Mouse (Mus musculus) right cerebral cortex, postnatal 10 days (tissue): ENCODE results near the gene Fam83g.

Experiments used
- DNase-seq, 2 experiments: peaks; one replicate each; pipeline ENCODE4 v3.0.0; 2021; ENCODE audit warnings: low spot score in 2 of 2

Fam83g gene

DNA sequence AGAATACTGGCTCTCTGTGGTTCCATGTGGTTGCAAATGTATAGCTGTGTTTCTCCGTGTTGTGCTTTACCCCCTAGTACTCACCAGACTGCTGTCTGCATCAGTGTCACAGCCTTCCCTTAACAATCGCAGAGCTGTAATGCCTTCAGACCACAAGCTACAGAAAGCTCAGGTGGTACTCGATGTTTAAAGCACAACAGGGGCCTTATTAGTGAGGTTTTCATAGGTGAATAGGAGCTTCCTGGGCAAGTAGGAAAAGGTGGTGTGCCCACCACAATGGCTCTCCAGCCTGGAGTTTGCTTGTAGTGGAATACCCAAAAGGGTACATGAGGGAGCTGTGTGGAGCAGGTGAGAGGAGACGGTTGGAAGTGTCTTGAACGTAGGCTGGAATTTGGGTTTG, 31.7 kb upstream of the Fam83g start:
- no peak for DNase-seq

DNA sequence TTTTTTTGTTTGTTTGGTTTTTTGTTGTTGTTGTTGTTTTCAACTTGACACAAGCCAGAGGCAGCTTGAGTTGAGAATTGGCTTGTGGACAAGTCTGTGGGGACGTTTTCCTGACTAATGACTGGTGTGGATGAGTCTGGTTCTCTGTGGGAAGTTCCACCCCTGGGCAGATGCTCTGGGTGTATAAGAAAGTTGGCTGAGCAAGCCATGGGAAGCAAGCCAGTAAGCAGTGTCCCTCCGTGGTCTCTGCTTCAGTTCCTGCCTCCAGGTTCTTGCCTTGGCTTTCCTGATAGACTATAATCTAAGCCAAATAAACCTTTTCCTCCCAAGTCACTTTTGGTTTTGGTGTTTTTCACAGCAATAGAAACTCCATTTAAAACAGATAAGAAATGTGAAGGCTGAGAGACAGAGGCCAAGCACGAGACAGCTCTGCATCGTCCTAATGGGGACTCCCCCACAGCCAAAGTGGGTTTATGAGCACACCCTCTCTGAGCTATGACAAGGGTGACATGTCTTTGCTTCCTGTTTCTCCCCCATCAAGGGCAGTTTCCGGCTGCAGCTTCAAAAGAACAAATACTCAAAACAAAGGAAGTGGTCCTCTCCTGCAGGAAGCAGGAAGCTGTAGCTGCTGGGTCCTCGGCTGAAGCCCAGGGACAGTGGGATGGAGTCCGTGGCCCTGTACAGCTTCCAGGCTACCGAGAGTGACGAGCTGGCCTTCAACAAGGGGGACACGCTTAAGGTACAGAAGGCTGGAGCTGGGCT, 31.0 kb upstream of the Fam83g start, which contains the start of gene Grap:
Gene Grap (plus strand): TSS at position 580 of the 762 bp plus-strand sequence.
- DNase-seq: no peak

DNA sequence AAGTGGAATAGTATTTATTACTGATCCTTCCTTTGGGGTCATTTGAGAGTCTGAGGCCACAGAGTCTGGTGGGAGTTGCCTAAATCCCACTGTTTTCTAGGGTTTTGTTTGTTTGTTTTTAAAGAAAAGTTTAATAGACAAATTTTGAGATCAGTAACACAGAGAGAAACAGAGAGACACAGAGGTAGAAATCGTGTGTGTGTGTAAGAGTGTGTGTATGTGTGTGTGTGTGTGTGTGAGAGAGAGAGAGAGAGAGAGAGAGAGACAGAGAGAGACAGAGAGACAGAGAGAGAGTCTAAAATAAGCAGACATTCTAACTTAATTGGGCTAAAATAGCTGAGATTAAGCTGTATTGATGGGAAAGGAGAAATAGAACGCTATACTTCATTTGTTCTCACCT, 30.3 kb upstream of the Fam83g start:
- DNase-seq: no peak

- no peak for DNase-seq
Observed at GRCm38 (mm10) chr11:61654786-61655311, 29.0 kb upstream of the Fam83g start.

- no peak for DNase-seq
Observed at GRCm38 (mm10) chr11:61655649-61656048, 28.2 kb upstream of the Fam83g start.

DNA sequence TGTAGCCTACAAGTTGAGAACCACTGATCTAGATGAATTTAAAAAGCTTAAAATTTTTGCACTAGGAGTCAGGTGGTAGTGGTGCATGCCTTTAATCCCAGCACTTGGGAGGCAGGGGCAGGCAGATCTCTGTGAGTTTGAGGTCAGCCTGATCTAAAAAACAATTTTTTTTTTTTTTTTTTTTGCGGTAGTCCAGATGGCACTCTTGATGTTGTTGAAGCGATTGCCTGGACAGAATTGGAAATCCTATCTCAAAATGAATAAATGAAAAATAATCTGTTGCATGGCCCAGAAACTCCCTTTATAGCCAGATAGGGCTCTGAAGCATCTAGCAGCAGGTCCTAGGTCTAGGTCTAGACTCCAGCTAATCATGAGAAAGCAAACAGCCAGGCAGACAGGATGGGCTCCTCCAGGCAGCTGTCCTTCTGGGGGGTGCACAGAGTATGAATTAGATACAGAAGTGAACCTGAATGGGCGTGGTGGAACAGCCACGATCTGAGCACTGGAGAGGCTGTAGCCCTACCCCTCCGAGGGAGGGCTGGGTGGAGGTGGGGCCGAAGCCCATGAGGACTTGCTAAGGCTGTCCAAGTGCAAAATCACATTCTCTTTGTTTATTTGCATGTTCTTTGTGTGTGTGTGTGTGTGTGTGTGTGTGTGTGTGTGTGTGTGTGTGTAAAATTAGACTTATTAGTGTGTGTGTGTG, 27.6 kb upstream of the Fam83g start:
- DNase-seq: no peak

- no peak for DNase-seq
Observed at GRCm38 (mm10) chr11:61657432-61657831, 26.5 kb upstream of the Fam83g start.

DNA sequence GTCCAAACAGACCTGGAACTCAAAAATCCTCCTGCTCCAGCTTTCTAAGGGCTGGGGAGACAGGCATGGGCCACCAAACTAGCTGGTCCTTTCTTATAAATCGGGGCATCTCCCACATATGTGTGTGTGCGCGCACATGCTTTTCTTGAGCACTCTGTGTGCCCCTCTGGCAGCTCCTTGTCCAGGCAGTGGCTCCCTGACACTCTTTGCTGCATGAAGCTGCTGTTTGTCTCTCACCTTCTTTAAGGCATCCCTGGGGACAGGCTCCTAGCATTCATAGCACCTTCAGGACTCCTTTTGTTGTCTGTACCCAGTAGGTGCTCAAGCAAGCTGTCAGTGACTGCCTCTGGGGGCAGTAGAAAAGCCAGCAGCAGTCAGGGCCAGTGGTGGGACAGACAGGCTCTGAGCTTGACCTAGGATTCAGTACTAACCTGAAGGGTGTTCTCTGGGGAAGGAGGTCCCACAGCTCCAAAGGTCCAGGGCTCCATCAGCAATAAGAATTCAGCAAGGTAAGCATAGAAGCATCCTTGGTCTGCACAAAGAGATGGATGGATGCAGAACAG, 25.4 kb upstream of the Fam83g start:
- DNase-seq: no peak

DNA sequence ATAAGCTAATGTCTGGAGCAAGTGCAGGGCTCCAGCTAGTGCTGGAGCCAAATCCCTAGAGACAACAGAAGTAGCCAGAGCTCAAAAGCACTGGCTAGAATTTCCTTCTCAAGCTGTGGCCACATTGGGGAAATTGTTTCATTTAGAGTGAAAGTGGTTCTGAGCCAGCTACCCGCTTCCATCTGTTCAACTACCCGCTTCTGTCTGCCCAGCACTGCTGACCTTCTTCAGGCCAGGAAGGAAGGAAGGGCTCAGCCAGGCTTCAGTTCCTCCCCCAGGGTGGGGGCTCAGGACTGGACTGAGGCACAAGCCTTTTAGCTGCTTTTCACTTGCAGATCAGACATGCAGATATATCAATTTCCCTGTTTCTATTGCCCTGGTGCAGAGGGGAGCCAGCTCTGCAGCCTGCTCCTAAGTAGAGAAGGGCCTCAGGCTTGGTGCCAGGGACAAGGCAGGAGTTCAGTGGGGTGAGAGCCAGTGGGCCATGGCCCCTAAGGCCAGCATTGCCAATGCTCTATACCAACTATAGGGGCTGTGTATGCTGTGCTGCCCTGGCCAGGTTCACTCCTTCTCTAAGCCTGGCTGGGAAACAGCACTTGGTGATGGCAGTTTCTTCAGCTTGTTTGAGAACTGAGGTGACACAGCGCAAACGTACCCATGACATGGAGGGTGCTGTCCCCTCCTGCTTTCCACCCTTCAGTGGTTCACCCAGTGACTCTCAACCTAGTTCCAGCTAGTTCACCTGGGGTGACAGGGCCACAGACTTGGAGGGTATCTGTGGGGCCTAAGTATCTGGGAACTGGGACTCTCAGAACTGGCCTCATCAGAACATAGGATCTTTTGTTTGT, 24.7 kb upstream of the Fam83g start:
- peak; percentile 58 for DNase-seq

DNA sequence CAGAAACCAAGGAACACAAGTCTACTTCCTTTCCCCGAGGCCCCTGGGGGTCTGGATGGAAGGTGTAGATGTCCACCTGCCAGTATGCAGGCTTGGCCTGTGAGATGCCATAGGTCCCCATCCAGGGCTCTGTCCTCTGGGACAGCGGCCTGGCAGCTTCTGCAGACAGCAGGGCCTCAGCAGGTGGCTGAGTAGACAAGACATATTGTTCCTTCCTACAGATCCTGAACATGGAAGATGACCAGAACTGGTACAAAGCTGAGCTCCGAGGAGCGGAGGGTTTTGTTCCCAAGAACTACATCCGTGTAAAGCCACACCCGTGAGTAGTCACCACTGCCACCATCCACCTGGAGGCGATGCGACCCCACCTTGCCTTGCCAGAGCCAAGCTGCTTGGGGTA, 23.9 kb upstream of the Fam83g start:
- DNase-seq: no peak

DNA sequence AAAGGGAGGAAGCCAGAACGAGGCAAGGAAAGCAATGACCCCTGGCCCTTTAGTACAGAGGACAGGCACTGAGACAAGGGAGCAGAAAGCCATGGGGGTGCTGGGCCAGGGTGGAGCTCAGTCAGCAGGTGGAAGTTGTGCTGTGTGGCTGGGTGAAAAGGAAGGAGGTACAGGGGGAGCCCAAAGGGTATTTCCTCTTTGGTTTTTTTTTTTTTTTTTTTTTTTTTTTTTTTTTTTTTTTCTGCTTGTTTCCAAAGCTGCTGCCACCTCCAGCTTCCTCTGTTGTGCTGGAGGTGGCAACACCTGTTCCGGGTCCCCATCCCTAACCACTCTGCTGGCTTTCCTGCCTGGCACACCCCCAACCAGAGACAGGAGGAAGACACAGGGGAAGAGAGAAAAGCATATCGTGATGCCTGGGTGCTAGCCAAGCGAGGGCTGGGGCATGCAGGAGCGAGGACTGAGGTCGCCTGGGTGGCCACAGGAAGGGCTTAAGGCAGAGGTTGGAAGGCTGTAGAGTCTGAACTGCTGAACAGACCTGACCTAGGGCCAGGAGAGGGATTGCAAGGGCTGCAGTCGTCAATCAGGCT, 23.0 kb upstream of the Fam83g start:
- DNase-seq: no peak

GRCm38 (mm10) chr11:61662189-61662588, 21.7 kb upstream of the Fam83g start:
- no peak for DNase-seq

GRCm38 (mm10) chr11:61665401-61665800, 18.5 kb upstream of the Fam83g start:
- DNase-seq: no peak

GRCm38 (mm10) chr11:61665991-61666799, 17.7 kb upstream of the Fam83g start:
- peak; percentile 40 to 44 for DNase-seq

DNA sequence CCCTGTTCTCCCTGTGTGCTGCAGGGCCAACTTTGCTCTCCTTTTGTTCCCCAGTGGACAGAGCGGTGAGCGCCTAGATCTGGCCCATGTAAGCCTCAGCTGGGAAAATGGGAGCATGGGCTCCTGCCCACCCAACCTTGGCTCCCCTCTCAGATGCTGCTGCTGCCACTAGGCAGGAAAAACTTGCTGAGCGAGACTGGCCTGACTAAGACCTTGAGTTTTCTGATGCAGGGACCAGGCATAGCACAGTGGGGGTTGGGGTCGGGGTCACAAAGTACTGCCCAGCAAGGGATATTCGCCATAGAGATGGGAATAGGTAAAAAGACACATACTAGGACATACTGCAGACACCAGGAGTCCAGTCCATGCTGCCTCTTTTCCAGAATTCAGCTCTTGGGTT, 16.6 kb upstream of the Fam83g start:
- no peak for DNase-seq

DNA sequence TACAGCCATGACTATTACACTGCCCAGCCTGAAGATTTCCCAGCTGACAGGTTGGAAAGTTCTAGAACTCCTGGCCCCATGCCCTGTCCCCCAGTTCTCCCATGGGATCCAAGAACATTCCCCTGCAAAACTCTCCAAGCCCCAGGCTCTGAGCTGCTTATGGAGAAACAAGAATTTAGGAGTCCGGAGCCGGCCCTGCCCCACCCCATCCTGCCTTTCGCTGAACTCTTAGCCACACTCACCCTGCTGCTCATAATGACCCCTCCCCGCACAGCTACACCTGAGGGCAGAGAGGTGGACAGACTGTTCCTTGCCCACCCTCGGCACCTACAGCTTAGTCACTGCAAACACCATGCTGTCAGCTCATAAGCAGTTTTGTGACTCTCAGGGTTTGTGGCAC, 16.1 kb upstream of the Fam83g start:
- no peak for DNase-seq

DNA sequence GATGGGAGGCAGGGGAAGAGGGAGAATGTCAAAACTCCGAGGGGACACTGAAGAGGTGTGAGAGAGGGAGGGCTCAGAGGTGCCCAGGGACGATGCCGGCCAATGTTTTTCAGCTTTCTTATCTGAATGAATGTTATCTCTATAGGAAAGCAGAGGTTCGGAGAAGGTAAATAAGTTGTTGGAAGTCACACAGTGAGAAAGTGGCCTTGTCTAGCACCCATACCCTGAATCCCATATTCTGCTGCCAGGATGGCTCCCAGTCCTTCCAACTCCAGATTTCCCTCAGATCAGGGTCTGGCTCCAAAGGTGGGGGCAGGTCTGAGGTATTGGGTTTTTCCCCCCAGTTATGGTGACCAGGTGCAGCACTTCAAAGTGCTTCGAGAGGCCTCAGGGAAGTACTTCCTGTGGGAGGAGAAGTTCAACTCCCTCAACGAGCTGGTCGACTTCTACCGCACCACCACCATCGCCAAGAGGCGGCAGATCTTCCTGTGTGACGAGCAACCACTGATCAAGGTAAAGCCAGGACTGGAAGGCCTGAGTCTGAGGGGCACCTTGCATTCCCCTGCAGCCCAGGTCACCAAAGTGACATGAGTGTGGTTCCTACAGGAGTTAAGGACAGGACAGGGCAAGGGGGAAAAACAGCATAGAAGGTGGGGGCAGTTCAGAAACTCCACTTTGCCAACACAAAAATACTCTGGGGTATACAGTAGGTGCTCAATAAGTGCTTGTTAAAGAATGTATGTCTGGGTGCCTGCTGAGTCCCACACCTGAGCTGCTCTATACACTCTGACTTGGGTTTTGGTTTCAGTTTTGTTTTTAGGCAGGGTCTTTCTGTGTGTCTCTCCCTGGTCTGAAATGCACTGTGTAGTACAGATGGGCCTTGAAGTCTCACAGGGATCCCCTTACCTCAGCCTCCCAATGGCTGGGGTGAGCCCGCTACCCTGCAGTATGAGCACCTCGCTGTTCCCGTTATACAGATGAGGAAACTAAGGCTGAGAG, 14.1 kb upstream of the Fam83g start:
- no peak for DNase-seq

- DNase-seq: no peak
Observed at GRCm38 (mm10) chr11:61671781-61672383, 12.0 kb upstream of the Fam83g start.

DNA sequence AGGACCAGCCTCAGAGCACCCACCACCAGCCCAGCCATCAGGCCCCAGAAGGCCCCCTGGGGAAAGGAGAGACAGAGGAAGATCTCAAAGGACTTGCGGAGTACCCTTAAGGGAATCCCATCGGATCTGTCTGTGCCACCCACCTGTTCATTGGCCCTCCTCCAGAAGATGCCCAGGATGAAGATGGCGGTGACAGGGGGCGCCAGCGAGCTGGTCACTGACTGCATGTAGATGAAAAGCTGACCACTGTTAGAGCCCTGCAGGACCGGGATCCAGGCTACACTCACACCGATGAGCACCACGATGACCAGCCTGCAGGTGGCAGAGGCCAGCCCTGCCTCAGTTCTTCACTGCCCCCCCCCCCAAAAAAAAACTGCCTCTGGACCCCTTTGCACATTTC, 10.2 kb upstream of the Fam83g start:
- DNase-seq: peak; percentile 39 to 40
